Mouse (Mus musculus) erythroblast, embryonic 14.5 days (primary cell): ENCODE results near the gene Utp14a.

Experiments
- GATA1 ChIP-seq: IDR thresholded peaks from 2 replicates; pipeline ENCODE4 v1.6.1; 2012; ENCODE audit warnings: low read length, inconsistent platforms, mixed read lengths
- TAL1 ChIP-seq: IDR thresholded peaks from 3 replicates; pipeline ENCODE4 v1.6.1; 2012; ENCODE audit warnings: low read length, inconsistent platforms, mixed read lengths

DNA sequence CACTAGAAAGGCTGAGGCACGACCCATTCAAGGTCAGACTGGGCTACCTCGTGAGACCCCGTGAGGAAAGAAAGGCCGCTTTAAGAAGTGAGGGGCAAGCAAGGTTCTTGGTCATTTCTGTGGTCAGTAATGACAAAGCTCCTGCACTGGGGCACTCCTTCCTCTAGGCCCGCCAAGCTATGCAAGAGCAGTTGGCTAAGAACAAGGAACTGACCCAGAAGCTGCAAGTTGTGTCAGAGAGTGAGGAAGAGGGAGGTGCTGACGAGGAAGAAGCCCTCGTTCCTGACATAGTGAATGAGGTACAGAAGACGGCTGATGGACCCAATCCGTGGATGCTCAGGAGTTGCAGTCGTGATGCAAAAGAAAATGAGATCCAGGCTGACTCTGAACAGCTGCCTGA lies 18.0 kb downstream of the Utp14a start:
- TF ChIP-seq TAL1 (no peak), GATA1 (no peak)
